Mouse (Mus musculus): Measurements from ENCODE around the gene Sfxn1. TPM values are rescaled to one million over a fixed set of nuclear protein-coding genes. Genes with fewer than 3 reads are reported as not detected.

Gene Sfxn1
- polyA plus RNA-seq, 1 experiment from 2014 or later: 79.4 TPM

DNA sequence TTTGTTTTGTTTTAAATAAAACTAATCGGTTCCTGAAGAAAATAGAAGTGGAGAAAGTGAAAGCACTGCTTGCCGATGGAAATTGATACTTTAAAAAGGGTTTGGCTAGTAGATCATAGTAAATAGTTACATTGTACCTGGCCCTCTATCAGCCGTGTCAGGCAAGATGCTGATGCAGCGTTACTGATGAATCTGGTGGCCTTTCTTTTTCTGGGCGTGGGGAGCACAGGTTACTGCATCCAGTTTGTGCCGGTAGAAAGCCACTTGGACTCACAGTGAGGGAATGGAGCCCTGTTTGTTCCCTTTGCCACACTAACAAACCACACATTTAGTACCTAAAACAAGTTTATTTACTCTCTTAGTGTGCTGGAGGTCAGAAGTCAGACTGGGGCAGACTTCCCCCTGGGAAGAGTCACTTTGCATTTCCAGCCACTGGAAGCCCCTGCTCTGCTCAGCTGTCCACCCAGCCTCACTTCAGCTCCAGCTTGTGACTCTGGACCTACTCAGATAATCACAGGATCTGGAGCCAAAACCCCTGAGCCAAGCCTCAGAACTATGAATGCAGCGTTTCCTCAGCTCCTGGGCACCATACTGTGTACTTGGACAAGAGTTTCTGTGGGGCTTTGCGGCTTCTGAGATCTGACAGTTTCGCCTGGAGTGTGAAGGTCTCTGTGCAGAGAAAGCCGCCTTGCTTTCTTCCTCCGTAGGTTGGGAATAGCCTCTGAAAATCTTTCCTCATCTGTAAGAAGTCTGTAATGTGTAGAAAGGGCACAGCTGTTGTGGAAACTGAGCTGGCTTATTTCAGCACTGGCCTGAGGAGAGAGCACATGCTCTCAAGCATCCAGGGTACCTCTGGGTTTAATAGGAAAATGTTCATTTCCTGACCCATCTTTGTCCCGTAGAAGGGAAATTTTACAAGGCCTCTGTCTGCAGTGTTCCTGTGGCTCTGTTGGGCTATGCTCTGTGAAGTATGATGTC is 8.4 kb downstream of the Sfxn1 start:
- 79% methylated on average over 12 of the region's 12 CpGs for WGBS
- no peak for ATAC-seq

DNA sequence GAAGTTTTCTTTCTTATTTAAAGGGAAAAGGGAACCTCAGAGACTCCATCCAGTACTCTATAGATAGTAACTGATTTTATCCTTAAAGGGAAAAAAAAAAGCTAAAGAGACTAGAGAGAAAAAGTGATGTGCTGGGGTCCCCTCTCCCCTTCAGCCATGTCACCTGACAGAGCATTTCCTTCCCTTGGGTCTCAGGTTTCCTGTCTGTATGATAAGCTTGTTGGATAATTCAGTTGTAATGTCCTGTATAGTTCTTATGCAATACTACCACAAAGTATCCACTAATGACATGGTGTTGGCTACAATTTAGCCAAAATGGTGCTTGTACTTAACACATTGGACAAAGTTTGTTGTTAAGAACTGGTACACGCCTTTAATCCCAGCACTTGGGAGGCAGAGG is 9.1 kb downstream of the Sfxn1 start:
- Histone ChIP-seq H3K4me1 (0 out of 2 replicates have a peak, but pooled peaks cover 4% of the 10 kb centered on the region), H3K27me3 (no peaks in the 10 kb centered on the region), H3K4me2 (no peak overlapping the region), H3K9ac (no peak overlapping the region), H3K4me3 (no peak overlapping the region), H3K9me3 (replicated peaks) (no peaks in the 10 kb centered on the region), H3K36me3 (ENCODE audit: poor library complexity, severe bottlenecking) (peaks cover 7% of the 10 kb centered on the region), H3K27ac (no peak overlapping the region)
- no peak for ATAC-seq
- WGBS: 90% methylated on average over 1 of the region's 1 CpGs

More for the DNA sequence above, 8.4 kb downstream of the Sfxn1 start:
- no peak overlapping the region for H3K27ac ChIP-seq
- H3K9ac ChIP-seq: no peak overlapping the region
- H3K36me3 ChIP-seq (ENCODE audit: poor library complexity, severe bottlenecking): no peaks in the 10 kb centered on the region
- H3K9me3 ChIP-seq (replicated peaks): no peaks in the 10 kb centered on the region
- no peak overlapping the region for H3K4me2 ChIP-seq
- no peaks in the 10 kb centered on the region for H3K27me3 ChIP-seq
- H3K4me1 ChIP-seq: 0 out of 2 replicates have a peak, but pooled peaks cover 1% of the 10 kb centered on the region
- no peak overlapping the region for H3K4me3 ChIP-seq

DNA sequence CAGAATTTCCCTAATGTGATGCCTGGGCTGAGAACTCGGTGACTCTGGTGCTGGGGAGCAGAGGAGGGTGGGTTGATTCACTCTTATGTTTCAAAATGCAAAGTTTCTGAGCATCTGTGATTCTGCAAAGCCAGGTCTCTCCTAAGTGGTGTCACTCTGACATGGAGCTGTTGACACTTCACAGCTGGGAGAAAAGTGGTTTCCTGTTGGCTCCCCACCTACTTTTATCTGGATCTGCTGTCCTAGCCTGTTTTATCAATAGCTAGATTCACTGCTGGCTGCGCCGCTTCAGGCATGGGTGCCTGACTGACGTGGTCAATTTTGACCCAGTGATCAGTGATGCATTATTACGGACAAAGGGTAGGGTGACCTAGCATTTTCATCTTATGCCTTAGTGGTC is 11.3 kb downstream of the Sfxn1 start:
- H3K4me3 ChIP-seq: no peak overlapping the region
- 0 out of 2 replicates have a peak, but pooled peaks cover 4% of the 10 kb centered on the region for H3K4me1 ChIP-seq
- H3K9me3 ChIP-seq (replicated peaks): no peaks in the 10 kb centered on the region
- no peak for ATAC-seq
- peaks cover 27% of the 10 kb centered on the region for H3K36me3 ChIP-seq (ENCODE audit: poor library complexity, severe bottlenecking)
- WGBS: 88% methylated on average over 5 of the region's 5 CpGs
- no peaks in the 10 kb centered on the region for H3K27me3 ChIP-seq
- H3K4me2 ChIP-seq: no peak overlapping the region
- no peak overlapping the region for H3K27ac ChIP-seq
- no peak overlapping the region for H3K9ac ChIP-seq

DNA sequence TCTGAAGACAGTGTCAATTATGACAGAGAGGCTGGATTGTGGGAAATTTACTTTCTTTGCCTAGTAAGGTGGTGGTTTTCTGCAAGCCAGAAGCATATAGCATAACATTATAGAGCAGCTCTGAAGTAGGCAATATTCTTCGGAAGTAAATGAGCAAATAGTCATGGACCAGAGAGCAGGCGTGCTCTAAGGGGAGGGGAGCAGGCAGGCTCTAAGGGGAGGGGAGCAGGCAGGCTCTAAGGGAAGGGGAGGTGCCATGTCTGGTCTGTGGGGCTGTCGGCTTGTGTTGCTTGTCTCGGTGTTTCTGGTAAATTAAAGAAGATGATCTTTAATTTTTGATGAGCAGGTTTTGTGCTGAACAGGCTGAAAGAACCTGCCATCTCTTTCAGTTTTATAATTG is 12.5 kb downstream of the Sfxn1 start:
- Histone ChIP-seq H3K36me3 (ENCODE audit: poor library complexity, severe bottlenecking) (peaks cover 39% of the 10 kb centered on the region), H3K9me3 (replicated peaks) (no peaks in the 10 kb centered on the region), H3K4me1 (0 out of 2 replicates have a peak, but pooled peaks cover 4% of the 10 kb centered on the region), H3K27ac (no peak overlapping the region), H3K9ac (no peak overlapping the region), H3K27me3 (no peaks in the 10 kb centered on the region), H3K4me3 (no peak overlapping the region), H3K4me2 (no peak overlapping the region)
- no peak for ATAC-seq
- 59% methylated on average over 4 of the region's 4 CpGs for WGBS

DNA sequence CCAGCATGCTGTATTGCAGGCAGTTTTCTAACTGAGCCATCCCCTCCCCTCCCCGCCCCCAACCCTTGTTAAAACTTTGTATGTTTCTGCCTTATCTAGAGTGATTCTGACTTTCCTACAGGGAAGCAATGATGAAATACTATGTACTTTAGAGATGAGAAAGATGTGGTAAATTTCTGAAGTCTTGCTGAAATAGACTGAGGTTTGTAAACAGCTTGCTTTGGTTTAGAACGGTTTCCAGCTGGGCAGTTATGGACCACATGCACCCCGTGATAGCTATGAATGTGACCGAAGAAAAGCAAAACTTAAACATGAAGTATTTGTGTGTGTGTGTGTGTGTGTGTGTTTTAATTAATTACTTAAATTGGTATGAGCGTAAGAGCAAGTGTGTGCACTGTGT is 13.2 kb downstream of the Sfxn1 start:
- Histone ChIP-seq H3K4me1 (0 out of 2 replicates have a peak, but pooled peaks cover 4% of the 10 kb centered on the region), H3K9ac (no peak overlapping the region), H3K36me3 (ENCODE audit: poor library complexity, severe bottlenecking) (peaks cover 46% of the 10 kb centered on the region), H3K4me3 (no peak overlapping the region), H3K9me3 (replicated peaks) (no peaks in the 10 kb centered on the region), H3K4me2 (no peak overlapping the region), H3K27me3 (no peaks in the 10 kb centered on the region), H3K27ac (no peak overlapping the region)
- WGBS: 87% methylated on average over 5 of the region's 5 CpGs
- ATAC-seq: no peak

DNA sequence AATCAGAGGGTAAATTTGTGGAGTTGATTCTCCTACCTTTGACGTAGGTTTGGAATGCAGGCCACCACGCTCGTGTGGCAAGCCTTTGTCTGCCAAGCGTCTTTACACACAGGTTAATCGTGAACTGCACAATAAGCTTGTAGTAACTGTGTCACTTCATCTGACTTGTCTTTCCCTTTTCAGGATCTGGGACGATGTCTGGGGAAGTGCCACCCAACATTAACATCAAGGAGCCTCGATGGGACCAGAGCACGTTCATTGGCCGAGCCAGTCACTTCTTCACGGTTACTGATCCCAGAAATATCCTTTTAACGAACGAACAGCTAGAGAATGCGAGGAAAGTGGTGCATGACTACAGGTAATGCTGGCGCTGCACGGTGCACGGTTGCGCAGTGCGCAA is 13.6 kb downstream of the Sfxn1 start:
- no peak overlapping the region for H3K4me2 ChIP-seq
- no peaks in the 10 kb centered on the region for H3K27me3 ChIP-seq
- 90% methylated on average over 18 of the region's 18 CpGs for WGBS
- ATAC-seq: no peak
- 0 out of 2 replicates have a peak, but pooled peaks cover 4% of the 10 kb centered on the region for H3K4me1 ChIP-seq
- no peak overlapping the region for H3K9ac ChIP-seq
- H3K36me3 ChIP-seq (ENCODE audit: poor library complexity, severe bottlenecking): peaks cover 49% of the 10 kb centered on the region
- no peaks in the 10 kb centered on the region for H3K9me3 ChIP-seq (replicated peaks)
- H3K27ac ChIP-seq: no peak overlapping the region
- H3K4me3 ChIP-seq: no peak overlapping the region

DNA sequence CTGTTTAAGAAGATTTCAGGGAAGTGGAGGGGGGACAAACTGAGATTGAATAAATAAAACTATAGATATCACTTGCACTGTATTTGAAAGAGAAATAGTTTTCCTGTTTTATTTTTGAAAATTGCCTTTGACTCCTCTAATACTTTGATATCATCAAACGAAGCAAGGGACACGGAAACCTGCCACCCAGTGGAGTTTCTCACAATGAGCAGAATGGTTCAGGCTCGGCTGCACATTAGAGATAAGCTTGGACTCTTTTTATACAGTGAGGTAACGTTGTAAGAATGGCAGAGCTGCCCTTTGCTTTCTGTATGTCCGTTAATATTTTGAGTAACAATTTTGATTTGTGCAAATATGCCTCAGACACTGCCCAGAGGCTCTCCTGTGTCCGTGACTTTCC is 20.1 kb downstream of the Sfxn1 start:
- H3K27ac ChIP-seq: no peak overlapping the region
- H3K4me2 ChIP-seq: no peak overlapping the region
- 83% methylated on average over 6 of the region's 6 CpGs for WGBS
- no peaks in the 10 kb centered on the region for H3K9me3 ChIP-seq (replicated peaks)
- H3K4me3 ChIP-seq: no peak overlapping the region
- no peak for ATAC-seq
- no peaks in the 10 kb centered on the region for H3K27me3 ChIP-seq
- H3K9ac ChIP-seq: no peak overlapping the region
- no peaks in the 10 kb centered on the region for H3K4me1 ChIP-seq
- peaks cover 91% of the 10 kb centered on the region for H3K36me3 ChIP-seq (ENCODE audit: poor library complexity, severe bottlenecking)

DNA sequence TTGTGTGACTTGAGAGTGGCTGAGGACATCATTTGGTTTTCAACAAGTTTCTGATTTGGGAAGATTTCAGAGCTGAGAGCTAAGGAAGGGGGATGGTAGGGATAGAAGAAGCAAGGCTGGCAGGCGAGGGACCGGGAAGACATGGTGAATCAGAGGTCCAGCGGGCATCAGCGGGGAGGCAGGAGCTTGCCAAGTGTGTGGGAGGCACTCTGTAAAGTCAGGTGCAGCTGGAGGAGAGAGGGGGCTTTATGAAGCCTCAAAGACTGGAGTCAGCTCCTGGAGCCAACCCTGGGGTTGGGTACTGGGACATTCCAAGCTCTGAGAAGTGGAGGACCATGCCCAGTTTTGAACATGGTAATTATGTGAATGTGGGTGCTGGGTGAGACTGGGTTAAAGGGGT is 22.7 kb downstream of the Sfxn1 start:
- Histone ChIP-seq H3K9ac (no peak overlapping the region), H3K36me3 (ENCODE audit: poor library complexity, severe bottlenecking) (peaks cover 83% of the 10 kb centered on the region), H3K9me3 (replicated peaks) (no peaks in the 10 kb centered on the region), H3K4me2 (no peak overlapping the region), H3K27ac (no peak overlapping the region), H3K4me1 (no peaks in the 10 kb centered on the region), H3K27me3 (no peaks in the 10 kb centered on the region), H3K4me3 (no peak overlapping the region)
- WGBS: 94% methylated on average over 4 of the region's 4 CpGs
- no peak for ATAC-seq

DNA sequence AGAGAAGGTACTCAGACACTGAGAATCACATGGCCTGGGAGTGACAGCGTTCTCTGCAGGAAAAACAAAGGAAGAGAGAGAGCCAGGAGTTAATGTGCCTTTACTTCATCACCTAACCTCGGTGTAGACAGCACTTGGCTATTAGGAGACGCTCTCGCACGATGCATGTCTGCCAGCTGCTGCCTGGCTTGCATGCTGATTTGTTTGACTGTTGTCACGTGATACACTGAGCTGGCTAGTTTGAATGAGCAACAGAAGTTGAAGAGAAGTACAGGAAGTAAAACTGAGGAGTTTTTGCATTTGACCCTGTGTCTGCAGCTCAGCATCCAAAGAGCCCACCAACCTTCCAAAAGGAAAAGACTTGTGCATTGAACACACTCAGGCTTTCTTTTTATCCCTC is 23.3 kb downstream of the Sfxn1 start:
- WGBS: 83% methylated on average over 6 of the region's 6 CpGs
- Histone ChIP-seq H3K36me3 (ENCODE audit: poor library complexity, severe bottlenecking) (peaks cover 79% of the 10 kb centered on the region), H3K27ac (no peak overlapping the region), H3K27me3 (no peaks in the 10 kb centered on the region), H3K4me2 (no peak overlapping the region), H3K9me3 (replicated peaks) (no peaks in the 10 kb centered on the region), H3K4me1 (no peaks in the 10 kb centered on the region), H3K4me3 (no peak overlapping the region), H3K9ac (no peak overlapping the region)
- no peak for ATAC-seq

DNA sequence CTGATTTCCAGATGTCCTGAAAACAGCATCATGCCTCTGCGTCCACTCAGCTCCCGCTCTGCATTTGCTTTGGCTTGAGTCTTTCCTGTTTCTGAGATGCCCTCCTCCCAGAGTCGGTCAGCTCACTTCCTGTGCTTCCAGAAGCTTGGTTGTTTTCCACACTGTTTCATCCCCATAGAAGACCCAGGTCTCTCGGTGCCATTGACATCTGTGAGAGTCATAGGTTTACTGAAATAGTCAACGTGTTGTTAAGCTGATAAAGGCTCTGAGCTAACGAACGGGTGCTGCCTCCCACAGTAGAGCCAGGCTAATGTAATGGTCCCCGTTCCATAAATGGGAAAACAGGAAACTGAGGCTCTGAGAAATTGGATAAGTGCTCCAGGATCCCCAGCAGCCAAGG is 24.1 kb downstream of the Sfxn1 start:
- no peaks in the 10 kb centered on the region for H3K27me3 ChIP-seq
- H3K9me3 ChIP-seq (replicated peaks): no peaks in the 10 kb centered on the region
- WGBS: 93% methylated on average over 8 of the region's 8 CpGs
- H3K27ac ChIP-seq: no peak overlapping the region
- no peak for ATAC-seq
- no peak overlapping the region for H3K4me2 ChIP-seq
- H3K9ac ChIP-seq: no peak overlapping the region
- no peaks in the 10 kb centered on the region for H3K4me1 ChIP-seq
- peaks cover 79% of the 10 kb centered on the region for H3K36me3 ChIP-seq (ENCODE audit: poor library complexity, severe bottlenecking)
- H3K4me3 ChIP-seq: no peak overlapping the region

DNA sequence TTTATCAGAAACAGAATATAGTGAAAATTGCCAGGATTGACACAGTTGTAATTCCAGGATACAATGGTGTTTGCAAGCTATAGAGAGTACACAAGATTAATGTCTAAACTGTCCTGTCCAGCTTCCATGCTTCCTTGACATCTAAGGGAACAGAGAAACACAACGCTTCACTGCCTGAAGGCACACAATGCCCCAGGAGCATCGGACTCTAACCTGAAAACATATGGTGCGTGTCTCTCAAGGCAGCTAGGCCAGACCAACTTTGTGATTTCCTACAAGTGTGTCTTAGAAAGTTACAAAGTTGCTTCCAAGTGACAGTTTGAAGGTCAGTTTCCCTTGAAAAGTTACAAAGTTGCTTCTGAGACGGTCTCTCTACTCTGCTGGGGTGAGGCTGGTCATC is 25.6 kb downstream of the Sfxn1 start:
- no peaks in the 10 kb centered on the region for H3K4me1 ChIP-seq
- no peak overlapping the region for H3K27ac ChIP-seq
- H3K9me3 ChIP-seq (replicated peaks): no peaks in the 10 kb centered on the region
- no peak overlapping the region for H3K4me3 ChIP-seq
- WGBS: 92% methylated on average over 4 of the region's 4 CpGs
- H3K36me3 ChIP-seq (ENCODE audit: poor library complexity, severe bottlenecking): peaks cover 71% of the 10 kb centered on the region
- H3K4me2 ChIP-seq: no peak overlapping the region
- ATAC-seq: no peak
- H3K27me3 ChIP-seq: no peaks in the 10 kb centered on the region
- H3K9ac ChIP-seq: no peak overlapping the region

DNA sequence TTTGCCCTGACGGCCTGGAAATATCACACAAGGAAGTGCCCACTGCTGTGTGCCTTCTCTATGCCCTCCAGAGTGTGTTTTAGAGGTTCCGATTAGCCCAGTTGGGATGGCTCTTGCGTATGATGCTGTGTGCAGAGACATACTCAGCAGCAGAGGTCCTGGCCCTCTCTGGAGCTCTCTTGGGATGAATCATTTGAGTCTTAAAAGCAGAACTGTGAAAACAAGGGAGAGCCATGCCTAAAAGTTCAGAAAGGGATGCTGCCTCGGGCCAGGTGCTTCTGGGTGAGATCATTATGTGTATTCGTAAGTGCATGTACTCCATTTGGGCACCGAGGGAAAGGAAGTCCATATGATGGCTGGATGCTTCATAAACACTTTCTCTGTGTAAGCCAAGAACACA is 26.1 kb downstream of the Sfxn1 start:
- H3K36me3 ChIP-seq (ENCODE audit: poor library complexity, severe bottlenecking): peaks cover 66% of the 10 kb centered on the region

More for the DNA sequence above, 26.1 kb downstream of the Sfxn1 start:
- Histone ChIP-seq H3K4me1 (no peaks in the 10 kb centered on the region), H3K4me3 (no peak overlapping the region), H3K9me3 (replicated peaks) (no peaks in the 10 kb centered on the region), H3K27me3 (no peaks in the 10 kb centered on the region), H3K4me2 (no peak overlapping the region), H3K27ac (no peak overlapping the region), H3K9ac (no peak overlapping the region)
- 95% methylated on average over 6 of the region's 6 CpGs for WGBS
- ATAC-seq: no peak
